Mouse (Mus musculus) lung, postnatal 0 days (tissue): ENCODE results near the gene Agpat2.
A peak's percentile ranks its signal among the peaks of the same experiment; 100 is the strongest.

Source experiments
- CTCF ChIP-seq: IDR thresholded peaks from 2 replicates; pipeline ENCODE4 v1.5.1; 2016; ENCODE audit warnings: antibody characterized with exemption, mild to moderate bottlenecking
- EP300 ChIP-seq: IDR thresholded peaks from 2 replicates; pipeline ENCODE4 v1.6.1; 2016; ENCODE audit warnings: antibody characterized with exemption, mild to moderate bottlenecking, control low read depth

GRCm38 (mm10) chr2:26570034-26570433 is 34.2 kb downstream of the Agpat2 start:
- no peak for TF ChIP-seq EP300
- TF ChIP-seq CTCF: peak; percentile 96
